Mouse (Mus musculus): ENCODE results near the gene Rad51d. TPM values are rescaled to one million over a fixed set of nuclear protein-coding genes. Genes with fewer than 3 reads are reported as not detected.

Rad51d gene
- polyA plus RNA-seq, 1 experiment from 2014 or later = 8.3 TPM

DNA sequence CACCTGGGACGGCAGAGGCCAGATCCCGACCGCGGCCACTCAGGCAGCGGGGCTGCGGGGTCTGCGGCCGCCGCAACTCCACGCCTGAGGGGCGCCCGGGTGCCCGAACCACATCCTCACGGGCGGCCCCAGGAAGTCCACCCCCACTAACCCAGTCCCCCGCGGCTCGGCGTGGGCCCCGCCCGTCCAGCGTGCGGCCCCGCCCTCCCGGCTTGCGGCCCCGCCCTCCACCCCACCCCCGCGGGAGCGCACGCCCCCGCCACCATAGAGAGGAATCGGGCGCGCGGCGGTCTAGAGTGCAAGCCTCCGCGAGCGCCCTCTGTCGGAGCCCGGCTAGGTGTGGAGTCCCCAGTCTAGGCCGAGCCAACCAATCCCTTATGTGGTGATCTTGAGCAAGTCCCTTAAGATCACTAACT, 19.4 kb downstream of the Rad51d start, which contains the start of gene Rffl:
TSS of gene Rffl (minus strand) at position 180 of the 416 bp plus-strand sequence.
- TF ChIP-seq CTCF (IDR thresholded peaks at IDR 0.05; ENCODE audit: low read depth) (peak; percentile 89), EP300 (optimal IDR thresholded peaks at IDR 0.05) (no peak)
- Histone ChIP-seq H3K9ac (ENCODE audit: low read length) (peak within 1 kb of the TSS; percentile 91), H3K9me3 (ENCODE audit: control insufficient read depth, low read length) (no peaks in the 10 kb centered on the region), H3K4me1 (replicated peaks; ENCODE audit: control insufficient read depth, insufficient read depth) (no peaks in the 10 kb centered on the region), H3K4me3 (ENCODE audit: low read depth, low read length) (peak within 1 kb of the TSS; percentile 87), H3K4me2 (replicated peaks; ENCODE audit: low read depth) (peak within 1 kb of the TSS; percentile 77), H3K27me3 (ENCODE audit: control insufficient read depth, insufficient read depth, low read length) (no peaks in the 10 kb centered on the region), H3K27ac (replicated peaks) (peak within 1 kb of the TSS; percentile 92), H3K36me3 (ENCODE audit: control insufficient read depth, insufficient read depth, low read length) (no peaks in the 10 kb centered on the region)
- DNase-seq (ENCODE audit: low spot score) (peak; percentile 97), ATAC-seq (ENCODE audit: low FRiP score, low TSS enrichment) (peak; percentile 97)
- WGBS = under 1% methylated on average over 34 of the region's 43 CpGs

GRCm38 (mm10) chr11:82870173-82871030, 20.0 kb downstream of the Rad51d start:
- H3K9ac ChIP-seq (ENCODE audit: low read length) = peak overlapping the region; percentile 91
- H3K27ac ChIP-seq (replicated peaks) = peak overlapping the region; percentile 92
- H3K4me3 ChIP-seq (ENCODE audit: low read depth, low read length) = peak overlapping the region; percentile 87
- H3K4me1 ChIP-seq (replicated peaks; ENCODE audit: control insufficient read depth, insufficient read depth) = no peaks in the 10 kb centered on the region
- ATAC-seq (ENCODE audit: low FRiP score, low TSS enrichment) (peak; percentile 72), DNase-seq (ENCODE audit: low spot score) (peak; percentile 47)
- H3K9me3 ChIP-seq (ENCODE audit: control insufficient read depth, low read length) = no peaks in the 10 kb centered on the region
- 0 out of 2 replicates have a peak, but pooled peaks have one; percentile 1 for TF ChIP-seq CTCF (IDR thresholded peaks at IDR 0.05; ENCODE audit: low read depth)
- TF ChIP-seq EP300 (optimal IDR thresholded peaks at IDR 0.05) = no peak
- no peaks in the 10 kb centered on the region for H3K36me3 ChIP-seq (ENCODE audit: control insufficient read depth, insufficient read depth, low read length)
- H3K27me3 ChIP-seq (ENCODE audit: control insufficient read depth, insufficient read depth, low read length) = no peaks in the 10 kb centered on the region
- H3K4me2 ChIP-seq (replicated peaks; ENCODE audit: low read depth) = peak overlapping the region; percentile 77
- 1% methylated on average over 36 of the region's 36 CpGs for WGBS

DNA sequence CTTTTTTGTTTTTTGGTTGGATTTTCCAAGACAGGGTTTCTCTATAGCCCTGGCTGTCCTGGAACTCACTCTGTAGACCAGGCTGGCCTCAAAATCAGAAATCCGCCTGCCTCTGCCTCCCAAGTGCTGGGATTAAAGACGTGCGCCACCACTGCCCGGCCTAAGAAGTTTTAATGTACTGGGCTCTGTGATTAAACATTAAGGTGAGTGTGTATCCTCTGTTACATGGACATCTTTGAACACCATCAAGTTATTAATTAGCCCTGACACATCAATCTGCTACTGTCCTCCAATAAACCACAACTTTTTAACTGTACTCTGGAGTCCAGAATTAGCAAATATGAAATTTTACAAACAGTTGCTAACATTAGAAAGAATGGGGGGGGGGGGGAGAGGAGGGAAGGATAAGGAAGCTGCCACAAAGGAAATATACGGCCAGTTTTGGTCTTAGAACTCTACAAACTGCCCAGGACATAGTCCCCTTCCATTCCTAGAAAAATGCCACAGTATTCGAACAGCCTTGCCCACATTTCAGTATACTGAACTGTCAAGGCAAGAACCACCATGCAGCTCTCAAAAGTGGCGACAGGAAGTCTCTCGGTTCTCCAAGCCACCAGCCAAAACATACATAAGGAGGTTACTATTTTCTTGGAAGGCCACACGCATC, 20.8 kb downstream of the Rad51d start:
- H3K9ac ChIP-seq (ENCODE audit: low read length) = peak overlapping the region; percentile 91; the same call in 1 of the 2 replicates
- peak overlapping the region; percentile 92 for H3K27ac ChIP-seq (replicated peaks)
- TF ChIP-seq CTCF (IDR thresholded peaks at IDR 0.05; ENCODE audit: low read depth) (no peak), EP300 (optimal IDR thresholded peaks at IDR 0.05) (no peak)

GRCm38 (mm10) chr11:82867956-82868355, 22.5 kb downstream of the Rad51d start:
- TF ChIP-seq CTCF (IDR thresholded peaks at IDR 0.05; ENCODE audit: low read depth) (no peak), EP300 (optimal IDR thresholded peaks at IDR 0.05) (no peak)
- Histone ChIP-seq H3K27ac (replicated peaks) (no peak overlapping the region), H3K4me3 (ENCODE audit: low read depth, low read length) (no peak overlapping the region), H3K4me1 (replicated peaks; ENCODE audit: control insufficient read depth, insufficient read depth) (no peaks in the 10 kb centered on the region), H3K36me3 (ENCODE audit: control insufficient read depth, insufficient read depth, low read length) (no peaks in the 10 kb centered on the region), H3K9ac (ENCODE audit: low read length) (no peak overlapping the region), H3K27me3 (ENCODE audit: control insufficient read depth, insufficient read depth, low read length) (no peaks in the 10 kb centered on the region), H3K9me3 (ENCODE audit: control insufficient read depth, low read length) (no peaks in the 10 kb centered on the region), H3K4me2 (replicated peaks; ENCODE audit: low read depth) (no peak overlapping the region)
- 81% methylated on average over 5 of the region's 5 CpGs for WGBS
- ATAC-seq (ENCODE audit: low FRiP score, low TSS enrichment) = no peak
- no peak for DNase-seq (ENCODE audit: low spot score)

More for the DNA sequence above, 20.8 kb downstream of the Rad51d start:
- no peaks in the 10 kb centered on the region for H3K36me3 ChIP-seq (ENCODE audit: control insufficient read depth, insufficient read depth, low read length)
- ATAC-seq (ENCODE audit: low FRiP score, low TSS enrichment) (no peak), DNase-seq (ENCODE audit: low spot score) (no peak)
- no peaks in the 10 kb centered on the region for H3K4me1 ChIP-seq (replicated peaks; ENCODE audit: control insufficient read depth, insufficient read depth)
- peak overlapping the region; percentile 77 for H3K4me2 ChIP-seq (replicated peaks; ENCODE audit: low read depth)
- H3K27me3 ChIP-seq (ENCODE audit: control insufficient read depth, insufficient read depth, low read length) = no peaks in the 10 kb centered on the region
- H3K4me3 ChIP-seq (ENCODE audit: low read depth, low read length) = peak overlapping the region; percentile 87
- H3K9me3 ChIP-seq (ENCODE audit: control insufficient read depth, low read length) = no peaks in the 10 kb centered on the region
- 57% methylated on average over 9 of the region's 9 CpGs for WGBS

DNA sequence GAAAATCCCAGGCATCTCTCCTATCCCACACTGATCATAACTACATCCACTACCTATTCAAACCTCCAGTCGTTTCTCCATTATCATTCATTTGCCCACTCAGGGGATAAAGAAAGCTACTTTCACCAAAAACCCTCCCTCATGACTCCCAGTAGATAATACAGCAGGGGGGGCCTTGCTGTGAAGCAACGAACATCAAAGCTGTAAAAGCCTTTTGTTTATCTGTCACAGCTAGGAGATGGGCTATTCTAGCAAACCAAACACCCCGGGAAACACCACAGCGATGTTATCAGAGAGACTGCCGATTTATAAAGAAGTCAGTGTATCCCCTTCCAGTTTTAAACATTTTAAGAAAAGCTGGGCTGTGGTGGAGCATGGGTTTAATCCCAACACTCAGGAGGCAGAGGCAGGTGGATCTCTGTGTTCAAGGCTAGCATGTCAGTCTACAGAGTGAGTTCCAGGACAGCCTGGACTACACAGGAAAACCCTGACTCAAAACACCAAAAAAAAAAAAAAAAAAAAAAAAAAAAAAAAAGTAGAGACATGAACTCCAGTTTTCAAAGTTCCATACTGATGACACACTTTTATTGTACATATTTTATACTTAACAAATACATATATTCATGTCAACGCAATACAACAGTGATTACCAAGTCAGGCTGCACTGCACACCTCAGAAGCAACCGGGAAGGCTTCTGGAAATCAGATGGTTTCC, 23.4 kb downstream of the Rad51d start:
- H3K36me3 ChIP-seq (ENCODE audit: control insufficient read depth, insufficient read depth, low read length) = no peaks in the 10 kb centered on the region
- H3K4me3 ChIP-seq (ENCODE audit: low read depth, low read length) = no peak overlapping the region
- 32% methylated on average over 7 of the region's 7 CpGs for WGBS
- no peak for TF ChIP-seq EP300 (optimal IDR thresholded peaks at IDR 0.05)
- TF ChIP-seq CTCF (IDR thresholded peaks at IDR 0.05; ENCODE audit: low read depth) = no peak
- H3K27ac ChIP-seq (replicated peaks) = no peak overlapping the region
- no peaks in the 10 kb centered on the region for H3K4me1 ChIP-seq (replicated peaks; ENCODE audit: control insufficient read depth, insufficient read depth)
- ATAC-seq (ENCODE audit: low FRiP score, low TSS enrichment) (no peak), DNase-seq (ENCODE audit: low spot score) (no peak)
- no peaks in the 10 kb centered on the region for H3K9me3 ChIP-seq (ENCODE audit: control insufficient read depth, low read length)
- no peak overlapping the region for H3K9ac ChIP-seq (ENCODE audit: low read length)
- no peak overlapping the region for H3K4me2 ChIP-seq (replicated peaks; ENCODE audit: low read depth)
- no peaks in the 10 kb centered on the region for H3K27me3 ChIP-seq (ENCODE audit: control insufficient read depth, insufficient read depth, low read length)
